Mouse (Mus musculus): ENCODE data around the gene Nf2.

Gene Nf2

DNA sequence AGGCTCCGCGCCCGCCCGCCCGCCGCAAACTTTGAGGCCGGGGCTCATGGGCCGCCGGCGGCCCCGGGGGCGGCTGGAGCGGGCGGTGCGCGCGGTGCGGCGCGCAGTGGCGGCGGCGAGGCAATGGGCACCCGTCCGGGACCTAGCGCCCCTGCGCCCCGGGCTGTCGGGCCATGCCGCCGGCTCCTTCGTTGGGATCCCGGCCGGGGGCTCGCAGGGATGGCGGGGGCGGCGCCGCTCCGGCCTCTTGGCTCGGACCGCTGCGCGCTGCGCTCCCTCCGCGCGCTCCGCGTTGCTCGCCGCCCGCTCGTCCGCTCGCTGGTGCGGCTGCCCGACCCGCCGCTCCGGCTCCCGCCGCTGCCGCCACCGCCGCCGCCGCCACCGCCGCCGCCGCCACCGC lies 102.6 kb downstream of the Nf2 start, which contains the start of gene Cabp7:
Cabp7 (minus strand) TSS at position 46 of the 400 bp plus-strand sequence.
- DNase-seq (ENCODE audit: low read depth, low spot score): no peak

GRCm38 (mm10) chr11:4745969-4746368 lies 103.4 kb downstream of the Nf2 start:
- DNase-seq (ENCODE audit: low read depth, low spot score): no peak

- DNase-seq (ENCODE audit: low read depth, low spot score): no peak
Measured at GRCm38 (mm10) chr11:4744691-4745090, 104.6 kb downstream of the Nf2 start.

GRCm38 (mm10) chr11:4740785-4741184 lies 108.6 kb downstream of the Nf2 start:
- DNase-seq (ENCODE audit: low read depth, low spot score): no peak

DNA sequence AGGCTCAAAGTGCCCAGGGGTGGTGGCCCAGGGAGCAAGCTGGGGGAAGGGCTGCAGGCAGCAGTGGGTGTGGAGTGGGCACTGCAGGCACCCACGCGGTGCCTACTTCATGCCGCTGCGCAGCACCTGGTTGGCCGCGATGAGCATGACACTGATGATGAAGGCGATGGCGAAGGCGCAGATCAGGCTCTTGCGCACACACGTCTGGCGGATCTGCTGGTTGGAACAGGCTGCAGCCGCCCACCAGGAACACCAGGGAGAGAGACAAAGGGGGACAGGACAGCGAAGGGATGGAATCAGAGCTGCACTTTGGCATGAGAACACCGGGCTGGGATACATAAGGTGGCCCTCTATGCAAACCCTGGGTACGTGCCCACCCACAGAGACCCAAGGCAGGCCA lies 110.6 kb downstream of the Nf2 start:
- no peak for DNase-seq (ENCODE audit: low read depth, low spot score)

DNA sequence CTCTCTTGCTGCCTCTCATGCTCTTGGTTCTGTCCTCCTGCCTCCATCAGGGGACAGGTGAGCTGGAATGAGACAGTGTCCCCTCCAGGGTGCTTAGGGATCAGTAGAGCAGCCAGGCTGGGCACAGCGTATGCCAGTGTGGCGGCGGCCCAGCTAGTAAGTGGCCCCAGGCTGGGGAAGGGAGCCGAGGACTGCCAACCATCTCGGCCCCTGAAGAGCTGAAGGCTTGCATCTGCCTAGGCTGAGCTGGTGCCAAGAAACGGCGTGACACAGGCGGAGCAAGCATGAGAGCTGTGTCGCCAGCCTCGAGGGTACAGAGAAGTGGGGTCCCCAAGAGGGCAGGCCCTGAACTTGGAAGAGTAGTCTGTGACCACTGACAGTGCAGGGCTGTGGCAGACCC lies 111.7 kb downstream of the Nf2 start:
- no peak for DNase-seq (ENCODE audit: low read depth, low spot score)

GRCm38 (mm10) chr11:4736355-4736754 lies 113.0 kb downstream of the Nf2 start:
- DNase-seq (ENCODE audit: low read depth, low spot score): no peak

DNA sequence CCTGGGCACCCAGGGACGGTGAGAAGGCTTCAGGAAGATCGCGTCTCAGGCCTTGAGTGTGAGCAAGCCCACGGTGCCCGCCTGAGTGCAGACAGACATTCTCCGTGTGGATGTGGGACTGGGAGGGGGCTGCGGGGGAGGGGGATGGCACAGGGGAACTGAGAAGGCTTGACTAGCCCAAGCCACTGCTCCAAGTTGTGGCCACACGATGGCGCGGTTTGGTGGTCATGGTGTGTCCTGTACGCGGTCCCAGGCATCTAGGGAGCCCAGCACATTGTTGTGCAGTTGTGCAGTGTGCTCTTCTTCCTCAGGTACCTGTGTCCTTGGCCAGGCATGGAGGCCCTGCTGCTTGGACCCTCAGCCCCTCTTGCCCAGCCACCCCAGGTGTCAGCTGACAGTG lies 115.2 kb downstream of the Nf2 start:
- no peak for DNase-seq (ENCODE audit: low read depth, low spot score)

DNA sequence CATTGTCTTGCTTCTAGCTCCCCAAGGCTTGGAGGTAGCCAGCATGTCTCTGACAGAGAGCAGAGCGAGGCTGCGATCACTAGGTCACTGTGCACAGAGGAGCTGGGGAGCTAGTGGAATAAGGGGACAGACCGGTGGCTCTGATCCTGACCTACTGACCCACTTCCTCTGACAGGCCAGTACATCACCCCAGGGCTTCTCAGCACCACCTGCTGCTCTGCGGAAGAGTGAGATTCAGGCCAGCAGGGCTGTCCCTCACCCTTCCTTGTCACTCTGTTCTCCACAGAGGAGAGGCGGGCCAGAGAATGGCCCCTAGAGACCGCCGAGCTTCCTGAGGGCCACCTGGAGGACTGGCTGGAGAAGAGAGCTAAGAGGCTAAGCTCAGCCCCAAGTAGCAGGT lies 117.6 kb downstream of the Nf2 start:
- DNase-seq (ENCODE audit: low read depth, low spot score): no peak

- no peak for DNase-seq (ENCODE audit: low read depth, low spot score)
Measured at GRCm38 (mm10) chr11:4730913-4731312, 118.4 kb downstream of the Nf2 start.

DNA sequence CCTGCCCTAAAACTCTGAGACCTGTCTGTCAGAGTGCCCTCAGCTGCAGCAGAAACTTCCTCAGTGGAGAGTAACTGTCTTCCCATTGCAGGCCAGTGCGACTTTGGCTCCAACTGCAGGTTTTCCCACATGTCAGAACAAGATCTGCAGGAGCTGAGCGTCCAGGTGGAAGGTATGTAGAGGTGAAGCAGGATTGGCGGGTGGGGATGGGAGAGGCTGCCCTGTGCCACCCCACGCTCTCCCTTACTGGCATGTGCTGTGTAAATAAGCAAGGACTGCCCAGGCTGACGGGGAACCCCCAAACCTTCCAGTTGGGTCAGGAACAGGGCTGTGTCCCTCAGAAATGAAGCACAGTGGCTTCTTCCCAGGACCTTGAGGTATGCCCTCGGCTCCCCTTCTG lies 119.2 kb downstream of the Nf2 start:
- no peak for DNase-seq (ENCODE audit: low read depth, low spot score)

- no peak for DNase-seq (ENCODE audit: low read depth, low spot score)
Measured at GRCm38 (mm10) chr11:4729603-4730002, 119.7 kb downstream of the Nf2 start.

GRCm38 (mm10) chr11:4721728-4722127 lies 127.6 kb downstream of the Nf2 start:
- DNase-seq (ENCODE audit: low read depth, low spot score): no peak

- DNase-seq (ENCODE audit: low read depth, low spot score): no peak
Measured at GRCm38 (mm10) chr11:4720900-4721580, 128.3 kb downstream of the Nf2 start.

DNA sequence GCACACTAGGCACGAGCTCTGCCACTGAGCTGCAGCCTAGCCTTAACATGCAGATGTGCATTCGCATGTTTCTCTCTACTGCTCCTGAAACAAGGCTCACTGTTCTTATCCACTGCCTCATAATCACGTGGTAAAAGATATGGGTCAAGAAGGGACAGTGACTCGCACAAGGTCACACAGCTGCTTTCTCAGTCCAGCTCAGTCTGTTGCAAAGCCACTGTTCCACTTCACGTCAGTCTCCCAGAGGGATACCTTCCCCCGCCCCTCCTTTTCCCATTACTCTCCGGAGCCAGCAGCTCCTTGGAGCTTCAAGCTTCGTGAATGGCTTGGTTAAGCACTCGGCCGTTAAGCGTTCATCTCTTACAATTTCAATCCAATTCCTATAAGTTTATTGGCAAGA lies 128.9 kb downstream of the Nf2 start:
- DNase-seq (ENCODE audit: low read depth, low spot score): no peak

GRCm38 (mm10) chr11:4719961-4720360 lies 129.4 kb downstream of the Nf2 start:
- DNase-seq (ENCODE audit: low read depth, low spot score): no peak

GRCm38 (mm10) chr11:4718548-4718947 lies 130.8 kb downstream of the Nf2 start:
- DNase-seq (ENCODE audit: low read depth, low spot score): no peak

GRCm38 (mm10) chr11:4716530-4717236 lies 132.7 kb downstream of the Nf2 start:
- DNase-seq (ENCODE audit: low read depth, low spot score): no peak

Data from retina, postnatal 7 days (tissue).